Mouse (Mus musculus) gastrocnemius, postnatal 10 days (tissue): ENCODE measurements around the gene Myo10. TPM values are rescaled to one million over a fixed set of nuclear protein-coding genes. Genes with fewer than 3 reads are reported as not detected.

Experiments
- DNase-seq: peaks from one replicate; pipeline ENCODE4 v3.0.0; 2021; ENCODE audit warnings: mixed read lengths
- total RNA-seq, 2 experiments: library from RNA; stranded (reverse); gene quantifications; 2 replicates each; pipeline ENCODE4 v1.2.3; 2021

The Myo10 gene
- total RNA-seq, 2 experiments from 2014 or later: 63.8 to 70.8 TPM

DNA sequence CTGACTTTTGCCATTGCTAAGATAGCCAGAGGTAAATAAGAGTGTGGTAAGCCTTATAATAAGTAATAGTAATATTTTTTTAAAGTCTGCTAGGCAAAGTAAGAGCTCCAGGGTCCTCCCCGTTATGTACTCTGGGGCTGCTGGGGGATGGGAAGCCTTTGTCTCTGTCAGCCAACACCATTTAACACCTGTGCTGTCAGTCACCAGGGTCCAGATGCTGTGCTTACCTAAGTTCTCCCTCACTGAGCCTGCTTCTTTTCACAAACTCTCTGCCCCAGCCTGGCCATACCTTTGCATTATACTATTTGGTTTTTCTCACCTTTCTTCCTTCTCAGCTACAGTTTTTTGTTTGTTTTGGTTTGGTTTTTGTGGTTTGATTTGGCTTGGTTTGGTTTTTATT lies 175.6 kb downstream of the Myo10 start:
- no peak for DNase-seq

DNA sequence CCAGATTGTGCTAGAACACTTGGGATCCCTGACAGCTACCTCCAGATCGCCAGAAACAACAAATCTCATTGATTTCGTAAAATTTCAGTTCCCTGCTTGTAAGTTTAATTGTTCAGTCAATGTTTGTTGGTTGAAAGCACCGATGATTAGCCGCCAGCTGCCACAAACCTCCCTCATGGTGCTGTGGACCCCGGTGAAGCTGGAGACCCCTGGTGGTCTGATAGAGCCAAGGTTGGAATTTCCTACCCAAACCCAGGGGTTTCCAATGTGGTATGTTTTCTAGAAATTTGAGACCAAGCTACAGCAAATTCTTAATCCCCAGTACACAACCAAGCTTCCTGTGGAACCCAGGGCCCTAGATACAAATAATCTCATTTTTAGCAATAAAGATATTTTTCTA lies 179.4 kb downstream of the Myo10 start:
- no peak for DNase-seq

DNA sequence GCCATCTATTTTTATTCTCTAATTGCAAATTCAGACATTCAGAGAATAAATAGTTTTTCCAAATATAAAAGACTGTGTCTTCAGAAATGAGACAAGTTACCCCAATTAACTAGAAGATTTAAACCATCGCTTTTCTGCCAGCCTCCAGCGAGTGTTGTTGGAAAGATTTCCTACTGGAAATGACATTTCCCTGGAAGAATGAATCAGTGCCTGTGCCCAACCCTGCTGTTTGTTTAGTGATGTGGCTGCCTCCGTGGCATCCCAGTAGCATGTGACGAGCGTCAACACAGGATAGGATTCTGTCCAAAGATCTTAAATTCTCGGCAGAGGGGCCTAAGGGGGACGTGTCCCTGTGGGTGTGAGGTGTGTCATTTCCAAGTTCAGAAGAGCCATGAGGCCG lies 179.9 kb downstream of the Myo10 start:
- no peak for DNase-seq

DNA sequence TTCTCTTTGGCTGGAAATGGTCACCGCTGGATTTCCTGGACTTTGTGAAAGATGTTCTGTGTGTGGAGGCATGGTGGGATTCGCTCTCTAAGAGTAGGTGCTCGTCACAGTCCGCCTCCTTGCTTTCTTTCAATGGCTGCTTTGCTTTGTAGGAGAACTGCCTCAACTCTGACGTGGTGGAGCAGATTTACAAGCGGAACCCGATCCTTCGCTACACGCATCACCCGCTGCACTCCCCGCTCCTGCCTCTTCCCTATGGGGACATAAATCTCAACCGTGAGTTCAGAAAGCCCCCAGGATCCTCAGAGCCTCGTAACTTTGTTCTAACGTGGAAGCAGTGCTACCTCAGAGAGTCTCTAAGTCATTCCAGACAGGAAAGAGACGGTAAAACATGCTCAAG lies 180.8 kb downstream of the Myo10 start:
- no peak for DNase-seq

DNA sequence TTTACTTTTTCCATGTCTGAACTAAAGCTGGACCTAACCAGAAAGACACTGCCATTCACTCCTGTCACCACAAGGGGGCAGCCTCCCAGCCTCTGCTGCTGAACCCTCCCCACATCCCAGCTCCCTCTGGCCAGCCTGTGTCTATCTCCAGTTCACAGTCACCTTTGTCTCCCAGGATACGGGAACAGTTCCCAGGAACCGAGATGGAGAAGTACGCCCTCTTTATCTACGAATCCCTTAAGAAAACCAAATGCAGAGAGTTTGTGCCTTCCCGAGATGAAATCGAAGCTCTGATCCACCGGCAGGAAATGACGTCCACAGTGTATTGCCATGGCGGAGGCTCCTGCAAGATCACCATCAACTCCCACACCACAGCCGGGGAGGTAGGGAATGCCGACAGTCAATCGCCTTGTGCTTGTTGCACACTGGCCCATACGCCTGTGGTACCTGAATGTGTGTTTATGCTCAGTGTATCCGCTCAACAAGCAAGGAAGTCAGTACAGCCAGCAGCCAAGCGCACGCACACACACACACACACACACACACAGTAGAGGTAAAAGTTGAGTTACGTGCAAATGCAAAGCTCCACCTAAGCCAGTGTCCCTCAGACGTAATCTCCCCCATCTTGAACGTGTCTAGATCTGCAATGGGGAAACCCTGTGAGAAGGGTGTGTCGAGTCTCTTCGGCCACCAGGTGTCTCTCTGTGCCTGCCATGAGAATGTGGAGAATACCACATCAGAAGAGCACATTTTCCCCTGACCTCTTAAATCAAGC lies 183.2 kb downstream of the Myo10 start:
- DNase-seq: peak; percentile 80

DNA sequence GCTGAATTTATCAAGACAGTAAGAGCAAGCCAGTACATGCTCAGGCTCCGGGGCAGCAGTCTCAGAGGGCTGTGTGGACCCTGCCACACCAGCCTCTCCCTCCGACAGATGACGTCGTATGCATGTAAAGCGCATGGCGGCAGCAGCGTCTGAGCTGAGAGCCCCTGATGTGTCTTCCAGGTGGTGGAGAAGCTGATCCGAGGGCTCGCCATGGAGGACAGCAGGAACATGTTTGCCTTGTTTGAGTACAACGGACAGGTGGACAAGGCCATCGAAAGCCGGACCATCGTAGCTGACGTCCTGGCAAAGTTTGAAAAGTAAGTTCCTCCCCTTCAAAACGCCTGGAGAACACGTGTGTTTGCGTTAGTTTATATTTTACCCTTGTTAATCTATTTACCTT lies 184.0 kb downstream of the Myo10 start:
- DNase-seq: no peak

DNA sequence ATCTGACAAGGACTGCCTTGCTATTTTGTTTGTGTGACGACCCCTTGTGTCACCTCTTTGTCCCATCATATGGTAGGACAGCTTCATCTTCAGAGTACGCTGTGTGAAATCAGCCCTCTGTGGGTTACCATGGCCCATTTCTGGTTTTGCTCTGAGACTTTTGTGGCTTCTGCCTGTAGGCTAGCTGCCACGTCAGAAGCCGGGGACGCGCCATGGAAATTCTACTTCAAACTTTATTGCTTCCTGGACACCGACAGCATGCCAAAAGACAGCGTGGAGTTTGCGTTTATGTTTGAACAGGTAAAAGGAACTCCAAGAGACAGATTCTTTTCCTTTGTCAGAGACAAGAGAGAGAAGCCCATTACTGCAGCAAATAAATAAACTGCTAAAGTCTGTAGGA lies 184.6 kb downstream of the Myo10 start:
- no peak for DNase-seq

DNA sequence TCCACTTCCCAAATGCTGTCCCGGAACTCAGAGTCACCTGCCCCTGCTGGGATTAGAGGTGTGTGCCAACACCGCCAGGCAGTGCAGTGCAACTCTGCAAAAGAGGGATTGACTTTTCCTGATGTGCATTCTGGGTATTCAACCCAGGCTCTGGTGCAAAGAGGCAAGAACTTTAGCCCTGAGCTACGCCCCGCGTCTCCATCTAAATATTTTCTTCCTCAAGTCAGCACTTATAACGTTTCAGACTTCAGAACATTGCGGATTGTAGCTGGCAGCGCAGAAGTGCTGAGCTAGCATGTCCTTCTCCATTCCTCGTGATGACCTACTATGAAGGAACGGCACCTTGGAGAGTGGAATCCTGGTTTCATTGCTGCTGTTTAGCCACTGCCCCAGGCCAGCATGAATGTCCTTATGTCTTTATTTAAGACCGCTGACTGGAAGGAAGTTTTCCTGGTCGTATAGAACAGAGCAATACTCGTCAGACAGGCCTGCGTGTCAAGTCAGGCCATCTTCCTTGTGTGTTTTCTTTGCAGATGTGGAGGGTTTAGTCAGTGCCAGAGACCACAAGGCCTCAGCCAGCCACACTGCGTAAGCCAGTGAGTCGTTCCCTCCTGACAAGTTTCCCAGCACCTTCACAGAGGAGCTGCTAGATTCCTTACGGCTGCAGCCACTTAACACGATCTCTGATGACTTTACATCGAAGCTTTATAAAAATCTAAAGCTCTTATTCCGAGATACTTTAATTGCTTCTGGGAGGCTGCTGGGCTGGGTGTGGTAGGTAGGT lies 186.5 kb downstream of the Myo10 start:
- no peak for DNase-seq

DNA sequence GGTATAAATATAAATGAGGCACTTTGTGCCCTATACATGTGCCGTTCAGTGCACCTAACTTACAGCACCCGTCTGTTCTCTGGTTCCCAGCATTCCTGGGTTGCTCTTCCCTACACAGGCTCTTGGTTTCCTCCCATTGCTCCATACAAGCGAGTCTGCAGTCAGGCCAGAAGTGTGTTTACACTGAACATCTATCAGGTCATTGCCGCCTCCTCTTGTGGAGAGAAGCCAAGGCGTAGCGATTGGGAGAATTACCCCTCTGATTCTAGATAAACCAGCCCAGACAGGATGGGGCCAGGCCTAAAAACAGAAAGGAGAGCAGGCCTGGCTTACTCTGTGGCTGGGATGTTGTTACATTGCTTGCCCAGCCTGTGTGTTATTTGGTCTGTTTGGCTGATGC lies 187.3 kb downstream of the Myo10 start:
- DNase-seq: no peak

DNA sequence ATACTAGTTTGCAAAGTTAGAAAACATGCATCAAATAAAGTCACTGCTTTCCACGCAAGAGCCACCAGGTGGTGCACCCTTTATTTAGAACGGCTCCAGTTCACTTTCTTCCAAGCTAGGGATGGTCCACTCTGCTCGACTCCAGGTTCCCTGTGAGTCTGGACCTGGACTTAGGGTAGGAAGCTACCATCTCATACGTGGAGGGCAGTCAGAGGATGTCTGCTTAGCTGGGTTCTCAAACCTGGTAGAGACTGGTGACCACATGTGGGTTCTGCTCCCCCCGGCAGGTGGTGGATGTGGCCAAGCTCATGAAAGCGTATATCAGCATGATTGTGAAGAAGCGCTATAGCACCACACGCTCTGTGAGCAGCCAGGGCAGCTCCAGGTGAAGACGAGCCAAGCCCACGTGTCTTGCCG lies 189.5 kb downstream of the Myo10 start:
- no peak for DNase-seq

DNA sequence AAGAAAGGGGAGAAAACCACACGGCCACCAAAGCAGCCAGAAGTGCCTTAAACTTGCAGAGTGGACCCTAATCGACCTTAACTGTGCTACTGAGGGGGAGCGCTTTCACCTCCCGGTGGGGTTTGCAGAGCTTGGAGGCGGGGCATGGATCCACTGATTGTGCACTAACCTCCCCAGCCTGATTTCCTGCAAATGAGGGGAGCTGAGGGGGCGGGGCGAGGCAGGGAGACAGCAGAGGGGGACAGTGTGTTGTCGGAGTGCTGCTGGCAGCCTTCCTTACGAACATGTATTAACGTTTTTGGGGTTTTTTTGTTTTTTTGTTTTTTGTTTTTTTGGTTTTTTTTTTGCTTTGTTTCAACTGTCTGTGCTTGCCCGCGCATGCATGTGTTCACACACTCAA lies 190.2 kb downstream of the Myo10 start:
- DNase-seq: no peak

DNA sequence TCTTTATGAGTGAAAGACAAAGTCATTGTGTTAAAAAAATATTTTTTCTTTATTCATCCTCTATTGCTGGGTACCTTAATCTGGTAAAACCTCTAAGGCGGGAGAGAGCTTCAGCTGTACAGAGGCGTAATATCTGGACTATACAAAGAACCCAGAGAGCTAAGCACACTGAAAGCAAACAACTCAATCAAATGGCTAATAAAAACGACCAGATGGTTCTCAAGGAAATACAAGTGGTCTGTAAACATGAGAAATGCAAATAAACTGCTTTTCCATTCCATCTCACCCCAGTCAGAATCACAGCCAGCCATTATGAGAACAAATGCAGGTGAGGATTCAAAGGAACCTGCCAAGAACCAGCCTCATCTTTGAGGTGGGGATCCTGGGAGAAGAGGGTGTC lies 192.2 kb downstream of the Myo10 start:
- DNase-seq: no peak

DNA sequence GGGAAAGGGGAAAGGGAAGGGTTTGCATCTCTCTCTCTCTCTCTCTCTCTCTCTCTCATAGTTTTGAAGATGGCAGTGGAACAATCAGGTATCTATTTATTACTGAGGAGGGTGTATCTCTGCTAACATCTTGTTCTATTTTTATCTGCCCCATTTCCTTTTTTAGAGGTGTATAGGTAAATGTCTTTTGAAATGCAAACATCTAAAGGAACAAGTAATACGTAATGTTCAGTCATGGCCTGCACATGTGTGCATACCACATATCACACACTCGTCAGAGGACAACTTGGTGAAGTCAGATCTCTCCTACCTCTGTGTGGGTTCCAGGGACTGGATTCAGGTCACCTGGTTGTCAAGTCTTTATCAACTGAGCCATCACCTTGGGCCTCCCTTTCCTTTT lies 194.9 kb downstream of the Myo10 start:
- no peak for DNase-seq

DNA sequence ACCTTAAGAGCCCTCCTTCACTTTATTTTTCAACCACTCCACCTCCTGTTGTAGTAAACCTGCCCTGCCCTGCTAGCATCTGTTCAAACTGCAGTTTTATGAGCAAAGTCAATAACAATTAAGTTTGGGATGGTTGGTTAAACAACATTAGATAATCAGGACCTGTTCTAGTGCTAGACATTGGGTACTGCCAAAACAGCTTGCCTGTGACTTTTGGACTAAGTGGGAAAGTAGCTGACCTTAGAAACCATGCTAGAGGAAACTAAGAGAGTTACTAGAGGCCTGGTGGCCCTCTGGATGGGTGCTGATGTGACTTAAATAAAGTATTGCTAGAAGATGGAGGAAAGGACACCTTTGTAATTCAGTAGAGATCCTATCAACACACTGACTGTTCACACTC lies 199.7 kb downstream of the Myo10 start:
- DNase-seq: no peak

DNA sequence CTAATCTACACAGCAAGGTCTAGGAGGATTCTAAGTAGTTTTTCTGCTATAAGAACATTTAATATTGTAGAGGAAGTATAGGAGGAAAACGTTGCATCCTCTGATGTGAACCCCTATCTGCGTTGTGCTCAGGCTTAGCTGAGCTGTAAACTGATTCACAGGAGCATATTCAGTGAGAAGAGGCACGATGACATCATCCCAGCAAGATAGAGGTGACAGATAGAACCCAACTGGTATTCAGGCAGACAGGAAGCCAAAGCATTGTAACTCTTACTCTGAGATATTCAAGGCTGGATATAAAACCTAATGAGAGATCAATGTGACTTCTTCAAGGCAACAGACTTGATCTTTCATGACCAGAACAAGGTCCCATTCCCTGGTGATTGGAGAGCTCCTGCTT lies 200.3 kb downstream of the Myo10 start:
- no peak for DNase-seq

DNA sequence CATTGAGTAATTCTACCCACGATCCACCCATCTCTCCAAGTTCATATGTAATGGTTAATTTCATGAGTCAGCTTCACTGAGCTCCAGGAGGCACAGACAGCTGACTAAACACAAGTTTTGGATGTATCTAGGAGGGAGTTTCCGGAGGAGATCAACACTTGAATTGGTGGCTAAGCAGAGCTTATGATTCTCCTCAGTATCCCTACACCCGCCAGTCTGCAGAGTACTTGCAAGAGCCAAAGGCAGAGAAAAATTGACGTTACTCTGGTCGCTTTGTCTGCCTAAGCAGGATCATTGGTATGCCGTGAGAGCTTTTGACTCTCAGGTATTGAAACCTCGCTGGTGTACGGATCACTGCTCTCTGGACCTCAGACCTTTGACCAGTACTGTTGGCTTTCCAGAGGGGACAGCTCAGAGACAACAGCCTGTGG lies 204.2 kb downstream of the Myo10 start:
- no peak for DNase-seq

DNA sequence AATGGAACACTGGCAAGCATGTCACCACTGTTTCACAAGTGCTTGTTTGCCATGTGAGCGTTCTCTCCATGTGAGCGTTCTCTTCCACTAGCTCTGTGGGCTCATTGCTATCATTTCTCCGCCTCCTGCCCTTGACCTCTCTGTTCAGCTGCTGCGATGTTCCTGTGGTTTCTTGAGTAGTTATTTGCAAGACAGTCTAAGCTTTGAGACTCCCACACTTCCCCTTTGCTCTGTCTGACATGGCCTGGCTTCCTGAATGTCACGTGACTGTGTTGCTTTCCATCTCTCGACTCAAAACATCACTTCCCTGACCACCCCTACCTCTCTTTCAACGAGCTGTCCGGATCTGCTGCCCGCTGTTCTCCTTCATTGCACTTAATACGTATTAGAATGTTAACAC lies 206.1 kb downstream of the Myo10 start:
- no peak for DNase-seq

DNA sequence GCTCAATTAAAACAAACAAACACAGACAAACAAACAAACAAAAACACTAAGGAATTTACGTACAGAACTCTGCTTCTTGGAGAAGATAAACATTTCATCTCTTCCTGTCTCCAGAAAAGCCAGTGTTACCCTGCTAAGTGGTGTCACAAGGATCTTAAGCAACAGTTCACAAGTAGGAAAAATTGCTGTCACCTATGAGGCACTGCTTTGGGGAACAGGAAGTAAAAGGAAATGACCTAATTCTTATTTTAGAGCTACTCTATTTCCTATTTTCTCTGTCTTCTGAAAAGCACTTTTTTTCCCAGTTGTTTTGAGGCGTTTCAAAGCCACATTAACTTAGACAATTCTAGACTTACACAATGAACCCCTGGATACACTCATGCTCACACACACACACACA lies 208.1 kb downstream of the Myo10 start:
- DNase-seq: no peak

DNA sequence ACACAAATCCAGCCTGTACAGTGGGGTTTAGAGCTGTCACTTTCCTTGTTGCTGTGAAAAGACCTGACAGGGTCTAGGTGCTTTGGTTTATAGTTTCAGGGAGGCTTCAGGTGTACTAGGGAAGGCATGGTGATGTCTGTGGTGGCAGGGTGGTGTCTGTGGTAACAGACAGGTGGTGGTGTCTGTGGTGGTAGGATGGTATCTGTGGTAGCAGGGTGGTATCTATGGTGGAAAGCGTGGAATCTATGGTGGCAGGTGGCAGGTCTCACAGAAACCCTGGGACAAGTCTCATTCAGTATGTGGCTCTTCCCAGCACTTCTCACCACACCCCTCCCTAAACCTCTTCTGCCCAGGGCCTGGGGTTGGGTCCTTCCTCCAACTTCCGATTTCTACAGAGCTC lies 212.0 kb downstream of the Myo10 start:
- DNase-seq: no peak

DNA sequence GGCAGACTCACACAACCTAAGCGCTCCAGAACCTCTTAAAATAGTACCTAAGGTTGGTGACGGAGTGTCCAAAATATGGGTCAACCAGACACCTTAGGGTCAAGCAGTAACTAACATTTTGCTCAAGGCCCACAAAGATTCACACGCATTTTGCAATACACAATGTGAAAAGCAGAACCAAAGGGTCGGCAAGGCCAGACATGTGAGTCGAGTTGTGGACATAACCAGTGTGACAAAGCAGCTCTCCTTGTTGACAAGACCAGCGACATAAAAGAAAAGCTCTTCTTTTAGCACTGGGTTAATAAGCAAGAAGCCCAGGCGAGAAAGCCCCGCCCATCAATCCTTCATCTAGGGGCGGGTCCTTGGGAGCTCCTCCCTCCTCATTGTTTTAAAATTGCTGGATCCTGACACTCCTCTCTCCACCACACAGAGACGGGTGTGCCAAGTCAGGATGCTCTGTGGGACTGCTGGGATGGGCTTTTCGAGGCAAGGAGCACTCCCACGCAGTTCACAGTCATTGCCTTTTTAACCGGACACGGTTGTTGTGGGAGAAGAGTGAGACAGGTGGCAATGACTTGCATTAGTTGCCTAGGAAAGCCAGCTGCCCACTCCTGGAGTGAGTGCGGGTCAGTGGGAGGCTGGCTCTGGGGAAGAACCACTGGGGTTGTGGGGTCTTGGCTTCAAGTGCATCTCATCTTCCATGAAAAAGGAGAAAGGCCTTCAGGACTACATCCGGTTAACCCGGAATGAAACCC lies 212.8 kb downstream of the Myo10 start:
- DNase-seq: no peak

DNA sequence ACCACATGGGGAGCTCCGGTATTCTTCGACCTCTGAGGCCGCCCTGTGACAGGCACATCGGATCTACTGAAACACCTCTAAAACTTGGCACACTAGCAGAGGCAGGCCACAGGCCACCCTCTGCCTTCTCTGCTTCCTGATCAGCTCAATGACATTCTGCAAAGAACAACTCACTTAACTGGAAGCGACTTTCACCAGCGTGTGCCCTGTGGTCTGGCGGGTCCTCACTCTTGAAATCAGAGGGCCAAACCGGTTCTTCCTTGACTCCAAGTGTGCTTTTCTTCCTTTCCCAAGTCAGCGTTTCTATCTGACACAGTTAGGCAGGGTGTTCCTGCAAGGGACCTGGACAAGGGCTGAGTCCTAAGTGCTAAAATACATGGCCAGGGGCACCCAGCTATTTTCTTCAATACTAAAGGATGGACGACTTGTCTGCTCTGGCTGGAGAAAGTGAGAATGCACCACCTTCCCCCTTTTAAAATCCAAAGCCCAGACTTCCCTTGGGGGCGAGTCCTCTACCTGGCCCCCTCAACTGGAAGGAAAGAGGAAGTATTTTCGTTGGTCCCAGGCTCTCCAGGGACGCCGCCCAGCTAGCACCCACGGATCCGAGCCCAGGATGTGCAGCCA lies 220.2 kb downstream of the Myo10 start:
- no peak for DNase-seq

DNA sequence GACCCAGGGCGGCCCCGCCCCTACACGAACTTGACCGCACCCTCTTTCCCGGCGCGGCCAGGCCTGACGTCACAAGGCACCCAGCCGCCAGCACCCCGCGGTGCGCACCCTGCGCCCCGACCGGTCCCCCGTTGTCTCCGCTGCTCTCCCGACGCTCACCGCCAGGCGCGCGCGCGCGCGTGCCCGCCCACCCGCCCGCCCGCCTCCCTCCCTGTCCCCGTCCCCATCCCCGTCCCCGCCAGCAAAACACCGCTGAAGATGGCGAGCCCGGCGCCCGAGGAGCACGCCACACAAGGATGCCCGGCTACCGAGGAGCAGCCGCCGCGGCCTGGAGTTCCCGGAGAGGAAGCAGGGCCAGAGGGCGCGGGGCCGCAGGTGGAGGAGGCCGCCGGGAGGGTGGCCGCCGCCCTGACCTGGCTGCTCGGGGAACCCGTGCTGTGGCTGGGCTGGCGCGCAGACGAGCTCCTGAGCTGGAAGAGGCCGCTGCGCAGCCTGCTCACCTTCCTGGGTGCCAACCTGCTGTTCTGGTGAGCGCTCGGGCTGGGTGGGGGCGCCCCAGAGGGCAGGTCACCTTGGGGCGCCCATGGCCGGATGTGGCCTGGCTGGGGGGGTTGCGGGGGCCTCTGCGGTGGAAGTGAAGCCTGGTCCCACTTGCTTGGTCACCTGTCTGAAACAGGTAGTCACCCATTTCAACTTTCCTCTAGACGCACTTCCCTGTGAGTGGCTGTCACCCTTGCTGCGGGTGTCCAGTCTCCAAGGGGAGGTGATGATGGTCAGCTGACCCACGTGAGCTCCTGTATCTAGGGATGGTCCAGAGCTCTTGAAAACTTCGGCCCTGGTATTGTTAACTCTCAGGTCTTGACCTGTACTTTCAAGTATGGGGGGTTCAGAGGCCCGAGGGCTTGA lies 221.0 kb downstream of the Myo10 start, which contains the start of gene Retreg1:
Retreg1 (plus strand) TSS at position 95 of the 906 bp plus-strand sequence.
- DNase-seq: peak; percentile 74
